Mouse (Mus musculus): ENCODE measurements around the gene Srd5a1. TPM values are rescaled to one million over a fixed set of nuclear protein-coding genes. Genes with fewer than 3 reads are reported as not detected.

Gene Srd5a1
- polyA plus RNA-seq, 1 experiment from 2014 or later = 24.9 TPM

DNA sequence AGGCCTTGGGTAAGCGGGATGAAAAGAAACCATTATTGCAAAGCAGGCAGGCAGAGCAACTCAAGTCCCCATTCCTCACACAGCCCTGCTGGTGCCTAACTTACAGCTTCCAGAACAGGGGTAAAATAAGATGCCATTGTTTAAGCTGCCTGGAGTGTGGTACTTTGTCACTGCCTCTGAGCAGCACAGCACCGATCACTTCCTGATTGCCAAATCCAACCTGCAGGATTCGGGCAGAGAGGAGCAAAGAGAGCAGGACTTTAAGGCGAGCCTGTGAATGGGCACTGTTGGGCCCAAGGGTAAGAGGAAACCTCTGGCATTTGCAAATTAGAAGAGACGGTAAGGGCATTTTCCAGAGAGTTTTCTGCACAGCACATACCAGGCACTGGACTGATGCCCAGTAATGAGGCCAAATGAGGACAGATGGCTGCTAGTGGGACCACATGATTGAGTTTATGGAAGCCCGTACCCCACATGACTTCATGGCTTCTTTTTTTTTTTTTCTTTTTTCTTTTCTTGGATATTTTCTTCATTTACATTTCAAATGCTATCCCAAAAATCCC is 53.1 kb downstream of the Srd5a1 start:
- ATAC-seq (ENCODE audit: low FRiP score) = no peak
- no peaks in the 10 kb centered on the region for H3K9me3 ChIP-seq (ENCODE audit: control insufficient read depth, low read length)
- H3K27me3 ChIP-seq (ENCODE audit: control insufficient read depth, insufficient read depth, low read length) = no peaks in the 10 kb centered on the region
- no peak overlapping the region for H3K4me2 ChIP-seq
- H3K9ac ChIP-seq (ENCODE audit: low read length) = no peak overlapping the region
- no peak for DNase-seq (ENCODE audit: low spot score, missing footprints)
- no peak overlapping the region for H3K4me3 ChIP-seq (ENCODE audit: low read depth, low read length)
- no peaks in the 10 kb centered on the region for H3K36me3 ChIP-seq (ENCODE audit: control insufficient read depth, insufficient read depth, low read length)
- peaks cover 5% of the 10 kb centered on the region for H3K4me1 ChIP-seq (ENCODE audit: control insufficient read depth, insufficient read depth, low read length)
- H3K27ac ChIP-seq (ENCODE audit: low read depth, low read length) = no peak overlapping the region
- WGBS = 81% methylated on average over 6 of the region's 6 CpGs

DNA sequence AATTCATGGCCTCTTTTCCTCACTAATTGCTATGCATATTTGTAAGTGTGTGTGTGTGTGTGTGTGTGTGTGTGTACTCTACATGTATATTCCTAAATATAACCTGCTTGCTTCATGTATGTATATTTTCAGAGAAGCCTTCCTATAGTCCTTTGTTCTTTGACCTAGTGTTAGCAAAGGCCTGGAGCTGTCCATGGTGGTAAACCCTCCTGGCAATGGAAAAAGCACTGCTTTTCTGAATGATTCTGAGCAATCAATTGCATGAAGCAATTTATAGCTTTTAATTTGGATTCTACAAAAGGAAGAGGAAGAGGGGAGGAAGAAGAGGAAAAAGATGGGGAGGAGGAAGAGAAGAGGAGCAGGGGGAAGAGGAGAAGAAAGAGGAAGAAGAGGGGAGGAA is 54.5 kb downstream of the Srd5a1 start:
- H3K9me3 ChIP-seq (ENCODE audit: control insufficient read depth, low read length) = no peaks in the 10 kb centered on the region
- no peak overlapping the region for H3K4me3 ChIP-seq (ENCODE audit: low read depth, low read length)
- DNase-seq (ENCODE audit: low spot score, missing footprints) = no peak
- no peak overlapping the region for H3K4me2 ChIP-seq
- H3K36me3 ChIP-seq (ENCODE audit: control insufficient read depth, insufficient read depth, low read length) = no peaks in the 10 kb centered on the region
- H3K9ac ChIP-seq (ENCODE audit: low read length) = no peak overlapping the region
- ATAC-seq (ENCODE audit: low FRiP score) = no peak
- no peaks in the 10 kb centered on the region for H3K27me3 ChIP-seq (ENCODE audit: control insufficient read depth, insufficient read depth, low read length)
- peaks cover 5% of the 10 kb centered on the region for H3K4me1 ChIP-seq (ENCODE audit: control insufficient read depth, insufficient read depth, low read length)
- no peak overlapping the region for H3K27ac ChIP-seq (ENCODE audit: low read depth, low read length)

DNA sequence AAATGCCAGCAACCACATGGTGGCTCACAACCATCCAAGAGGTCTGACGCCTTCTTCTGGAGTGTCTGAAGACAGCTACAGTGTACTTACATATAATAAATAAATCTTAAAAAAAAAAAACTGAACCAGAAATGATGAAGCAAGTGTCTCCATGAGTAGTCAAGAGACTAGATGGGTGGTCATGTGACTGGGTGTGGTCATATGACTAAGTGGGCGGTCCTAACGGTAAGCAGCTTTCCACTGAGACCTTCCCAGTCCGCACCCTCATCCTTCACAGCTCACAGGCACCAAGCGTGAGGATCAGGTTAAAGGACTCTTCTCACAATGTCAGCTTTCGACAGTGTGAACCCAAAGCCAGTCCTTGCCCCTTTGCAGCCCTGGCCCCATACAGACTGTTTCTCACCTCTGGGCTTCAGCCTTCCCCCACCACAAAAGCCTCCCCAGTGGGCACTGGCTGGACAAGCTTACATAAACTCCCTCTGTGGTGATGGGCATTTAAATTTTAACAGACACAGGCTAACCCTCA is 55.2 kb downstream of the Srd5a1 start:
- peaks cover 5% of the 10 kb centered on the region for H3K4me1 ChIP-seq (ENCODE audit: control insufficient read depth, insufficient read depth, low read length)
- no peak for ATAC-seq (ENCODE audit: low FRiP score)
- H3K9ac ChIP-seq (ENCODE audit: low read length) = no peak overlapping the region
- no peaks in the 10 kb centered on the region for H3K9me3 ChIP-seq (ENCODE audit: control insufficient read depth, low read length)
- no peak for DNase-seq (ENCODE audit: low spot score, missing footprints)
- H3K27me3 ChIP-seq (ENCODE audit: control insufficient read depth, insufficient read depth, low read length) = no peaks in the 10 kb centered on the region
- H3K4me3 ChIP-seq (ENCODE audit: low read depth, low read length) = no peak overlapping the region
- H3K4me2 ChIP-seq = no peak overlapping the region
- no peaks in the 10 kb centered on the region for H3K36me3 ChIP-seq (ENCODE audit: control insufficient read depth, insufficient read depth, low read length)
- WGBS = 88% methylated on average over 6 of the region's 6 CpGs
- no peak overlapping the region for H3K27ac ChIP-seq (ENCODE audit: low read depth, low read length)

DNA sequence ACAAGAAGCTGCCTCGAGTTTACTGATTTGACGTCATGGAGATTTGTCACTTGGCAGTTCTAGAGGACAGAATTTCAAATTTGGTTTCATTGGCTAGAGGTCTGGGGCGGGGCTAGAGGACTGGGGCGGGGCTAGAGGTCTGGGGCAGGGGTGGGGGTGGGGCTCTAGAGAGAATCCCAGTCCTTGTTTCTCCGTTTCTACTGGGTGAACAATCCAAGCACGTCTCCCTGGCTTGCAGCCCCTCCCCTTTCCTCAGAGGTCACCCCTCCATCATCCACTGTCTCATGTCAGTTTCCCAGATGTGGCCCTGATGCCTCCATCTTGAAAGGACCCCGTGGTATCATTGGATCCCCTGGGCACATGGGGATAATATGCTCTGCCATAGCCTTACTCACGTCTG is 56.2 kb downstream of the Srd5a1 start:
- ATAC-seq (ENCODE audit: low FRiP score) (no peak), DNase-seq (ENCODE audit: low spot score, missing footprints) (no peak)
- 34% methylated on average over 8 of the region's 8 CpGs for WGBS
- no peaks in the 10 kb centered on the region for H3K36me3 ChIP-seq (ENCODE audit: control insufficient read depth, insufficient read depth, low read length)
- no peak overlapping the region for H3K4me2 ChIP-seq
- no peak overlapping the region for H3K9ac ChIP-seq (ENCODE audit: low read length)
- no peaks in the 10 kb centered on the region for H3K27me3 ChIP-seq (ENCODE audit: control insufficient read depth, insufficient read depth, low read length)
- H3K9me3 ChIP-seq (ENCODE audit: control insufficient read depth, low read length) = no peaks in the 10 kb centered on the region
- no peak overlapping the region for H3K27ac ChIP-seq (ENCODE audit: low read depth, low read length)
- no peak overlapping the region for H3K4me3 ChIP-seq (ENCODE audit: low read depth, low read length)
- peaks cover 5% of the 10 kb centered on the region for H3K4me1 ChIP-seq (ENCODE audit: control insufficient read depth, insufficient read depth, low read length)

DNA sequence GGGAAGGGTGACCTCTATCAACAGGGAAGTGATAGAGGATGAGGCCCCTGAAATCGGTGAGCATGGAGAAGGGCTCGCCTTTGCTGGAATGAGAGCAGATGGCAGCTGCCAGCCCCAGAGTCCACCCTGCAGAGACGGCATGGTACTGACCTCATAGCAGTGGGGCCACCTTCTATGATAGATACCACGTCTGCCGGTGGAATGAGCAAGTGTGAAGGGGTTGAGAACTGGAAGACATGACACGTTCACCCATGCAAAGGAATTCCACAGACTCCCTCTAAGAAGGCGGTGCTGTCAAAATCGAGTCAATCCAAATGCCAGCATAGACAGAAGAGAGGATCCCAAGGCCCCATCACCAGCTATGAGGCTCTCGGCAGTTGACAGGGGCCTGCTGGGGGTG is 57.0 kb downstream of the Srd5a1 start:
- H3K27me3 ChIP-seq (ENCODE audit: control insufficient read depth, insufficient read depth, low read length) = no peaks in the 10 kb centered on the region
- DNase-seq (ENCODE audit: low spot score, missing footprints) = no peak
- no peak overlapping the region for H3K27ac ChIP-seq (ENCODE audit: low read depth, low read length)
- no peak overlapping the region for H3K4me2 ChIP-seq
- H3K9me3 ChIP-seq (ENCODE audit: control insufficient read depth, low read length) = no peaks in the 10 kb centered on the region
- no peak overlapping the region for H3K4me3 ChIP-seq (ENCODE audit: low read depth, low read length)
- ATAC-seq (ENCODE audit: low FRiP score) = no peak
- H3K9ac ChIP-seq (ENCODE audit: low read length) = no peak overlapping the region
- no peaks in the 10 kb centered on the region for H3K36me3 ChIP-seq (ENCODE audit: control insufficient read depth, insufficient read depth, low read length)
- no peaks in the 10 kb centered on the region for H3K4me1 ChIP-seq (ENCODE audit: control insufficient read depth, insufficient read depth, low read length)
- 87% methylated on average over 9 of the region's 9 CpGs for WGBS

DNA sequence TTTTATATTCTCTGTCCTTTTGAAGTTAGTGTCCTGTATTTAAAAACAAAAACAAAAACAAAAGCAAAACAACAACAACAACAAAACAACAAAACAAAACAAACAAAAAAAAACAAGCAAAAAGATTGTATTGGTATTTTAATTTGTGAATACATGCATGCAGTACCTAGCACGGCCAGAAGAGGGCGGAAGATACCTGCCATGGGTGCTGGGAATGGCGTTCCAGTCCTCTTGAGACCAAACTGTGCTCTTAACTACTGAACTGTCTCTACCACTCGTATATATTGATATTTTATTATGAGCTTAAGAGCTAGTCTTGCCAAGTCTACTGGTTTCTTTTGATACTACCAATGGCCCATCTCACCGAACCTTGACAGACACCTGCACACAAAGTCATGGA is 58.2 kb downstream of the Srd5a1 start:
- Histone ChIP-seq H3K27ac (ENCODE audit: low read depth, low read length) (no peak overlapping the region), H3K27me3 (ENCODE audit: control insufficient read depth, insufficient read depth, low read length) (no peaks in the 10 kb centered on the region), H3K9me3 (ENCODE audit: control insufficient read depth, low read length) (no peaks in the 10 kb centered on the region), H3K4me2 (no peak overlapping the region), H3K4me3 (ENCODE audit: low read depth, low read length) (no peak overlapping the region), H3K36me3 (ENCODE audit: control insufficient read depth, insufficient read depth, low read length) (no peaks in the 10 kb centered on the region), H3K9ac (ENCODE audit: low read length) (no peak overlapping the region), H3K4me1 (ENCODE audit: control insufficient read depth, insufficient read depth, low read length) (no peaks in the 10 kb centered on the region)
- ATAC-seq (ENCODE audit: low FRiP score) (no peak; the same call in 1 of the 2 replicates), DNase-seq (ENCODE audit: low spot score, missing footprints) (peak; percentile 94)
- 25% methylated on average over 5 of the region's 5 CpGs for WGBS

DNA sequence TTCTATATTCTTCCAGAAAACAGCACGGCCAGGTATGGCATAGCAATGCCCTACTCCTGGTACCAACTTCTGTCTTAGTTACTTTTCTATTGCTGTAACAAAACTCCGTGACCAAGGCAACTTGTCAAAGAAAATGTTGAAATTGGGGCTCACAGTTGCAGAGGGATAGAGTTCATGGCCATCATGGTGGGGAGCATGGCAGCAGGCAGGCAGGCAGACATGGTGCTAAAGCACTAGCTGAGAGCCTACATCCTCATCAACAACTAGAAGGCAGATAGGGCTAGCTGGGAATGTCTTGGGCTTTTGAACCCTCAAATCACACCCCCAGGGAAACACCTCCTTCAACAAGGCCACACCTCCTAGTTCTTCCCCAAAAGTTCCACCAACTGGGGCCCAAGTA is 60.4 kb downstream of the Srd5a1 start:
- Histone ChIP-seq H3K36me3 (ENCODE audit: control insufficient read depth, insufficient read depth, low read length) (no peaks in the 10 kb centered on the region), H3K9ac (ENCODE audit: low read length) (no peak overlapping the region), H3K27me3 (ENCODE audit: control insufficient read depth, insufficient read depth, low read length) (no peaks in the 10 kb centered on the region), H3K27ac (ENCODE audit: low read depth, low read length) (no peak overlapping the region), H3K4me2 (no peak overlapping the region), H3K9me3 (ENCODE audit: control insufficient read depth, low read length) (no peaks in the 10 kb centered on the region), H3K4me3 (ENCODE audit: low read depth, low read length) (no peak overlapping the region), H3K4me1 (ENCODE audit: control insufficient read depth, insufficient read depth, low read length) (no peaks in the 10 kb centered on the region)
- DNase-seq (ENCODE audit: low spot score, missing footprints) (no peak), ATAC-seq (ENCODE audit: low FRiP score) (no peak)
- 93% methylated on average over 2 of the region's 2 CpGs for WGBS

DNA sequence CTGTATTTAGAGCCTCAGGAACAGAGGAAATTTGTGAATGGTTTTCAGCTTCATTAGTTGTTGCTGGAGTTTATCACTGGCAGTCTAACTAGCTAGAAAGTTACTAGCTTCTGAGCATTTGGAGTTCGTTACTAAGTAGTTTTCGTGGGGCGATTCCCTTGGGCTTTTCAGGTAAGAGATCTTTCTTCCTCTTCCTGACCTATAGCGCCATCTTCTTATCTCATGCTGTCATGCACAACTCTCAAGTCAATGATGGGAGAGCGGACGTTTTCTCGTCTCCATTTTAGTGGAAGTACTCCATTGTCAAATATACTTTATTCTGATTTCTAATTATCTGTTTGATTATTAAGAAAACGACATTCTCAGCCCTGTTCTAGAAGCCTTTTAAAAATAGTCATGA is 61.3 kb downstream of the Srd5a1 start:
- H3K4me2 ChIP-seq = no peak overlapping the region
- H3K4me1 ChIP-seq (ENCODE audit: control insufficient read depth, insufficient read depth, low read length) = no peaks in the 10 kb centered on the region
- DNase-seq (ENCODE audit: low spot score, missing footprints) (no peak), ATAC-seq (ENCODE audit: low FRiP score) (no peak)
- no peaks in the 10 kb centered on the region for H3K27me3 ChIP-seq (ENCODE audit: control insufficient read depth, insufficient read depth, low read length)
- H3K36me3 ChIP-seq (ENCODE audit: control insufficient read depth, insufficient read depth, low read length) = no peaks in the 10 kb centered on the region
- no peak overlapping the region for H3K27ac ChIP-seq (ENCODE audit: low read depth, low read length)
- 54% methylated on average over 8 of the region's 8 CpGs for WGBS
- no peak overlapping the region for H3K9ac ChIP-seq (ENCODE audit: low read length)
- no peak overlapping the region for H3K4me3 ChIP-seq (ENCODE audit: low read depth, low read length)
- H3K9me3 ChIP-seq (ENCODE audit: control insufficient read depth, low read length) = no peaks in the 10 kb centered on the region

DNA sequence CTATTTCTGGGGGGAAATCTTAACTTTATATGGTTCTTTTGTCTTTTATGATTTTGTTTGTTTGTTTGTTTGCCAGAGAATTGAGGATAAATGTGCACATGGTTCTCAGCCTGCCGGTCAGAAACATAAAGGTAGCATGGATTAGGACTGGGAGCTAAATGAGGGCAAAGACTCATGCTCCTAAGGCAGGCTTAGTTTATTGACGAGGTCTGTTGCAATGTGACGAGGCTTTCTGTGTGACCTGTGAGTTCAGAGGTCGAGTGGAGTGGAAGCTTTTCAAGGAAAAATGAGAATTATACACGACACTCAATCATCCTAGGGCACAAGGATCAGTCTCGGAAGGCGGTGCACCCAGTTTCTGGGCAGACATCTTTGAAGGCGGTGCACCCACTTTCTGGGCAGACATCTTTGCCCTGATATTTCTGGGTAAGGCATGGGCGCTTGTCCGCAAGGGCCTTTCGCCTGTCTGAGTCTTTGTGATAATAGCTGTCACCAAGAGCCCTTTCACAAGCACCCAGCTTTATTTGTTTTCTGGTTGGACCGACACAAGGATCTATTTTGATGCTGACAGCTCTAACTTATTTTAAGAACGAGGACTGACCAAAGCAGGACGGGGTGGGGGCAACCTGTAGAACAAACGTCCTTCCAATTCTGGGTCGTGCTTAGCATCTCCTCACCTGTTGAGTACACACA is 63.6 kb downstream of the Srd5a1 start:
- peaks cover 3% of the 10 kb centered on the region; the same call in 1 of the 2 replicates for H3K4me1 ChIP-seq (ENCODE audit: control insufficient read depth, insufficient read depth, low read length)
- H3K9ac ChIP-seq (ENCODE audit: low read length) = no peak overlapping the region
- H3K36me3 ChIP-seq (ENCODE audit: control insufficient read depth, insufficient read depth, low read length) = no peaks in the 10 kb centered on the region
- ATAC-seq (ENCODE audit: low FRiP score) (no peak), DNase-seq (ENCODE audit: low spot score, missing footprints) (no peak)
- no peak overlapping the region for H3K4me2 ChIP-seq
- WGBS = 69% methylated on average over 16 of the region's 16 CpGs
- H3K4me3 ChIP-seq (ENCODE audit: low read depth, low read length) = no peak overlapping the region
- H3K27ac ChIP-seq (ENCODE audit: low read depth, low read length) = no peak overlapping the region
- H3K27me3 ChIP-seq (ENCODE audit: control insufficient read depth, insufficient read depth, low read length) = no peaks in the 10 kb centered on the region
- H3K9me3 ChIP-seq (ENCODE audit: control insufficient read depth, low read length) = no peaks in the 10 kb centered on the region

Measured in midbrain, embryonic 11.5 days (tissue).